Mouse (Mus musculus) adipocyte (in vitro differentiated cells): ENCODE measurements around the gene Icam2.

Experiments used
- DNase-seq: peaks from one replicate; pipeline ENCODE4 v3.0.0-alpha.2; 2016; ENCODE audit warnings: low spot score

Gene Icam2

DNA sequence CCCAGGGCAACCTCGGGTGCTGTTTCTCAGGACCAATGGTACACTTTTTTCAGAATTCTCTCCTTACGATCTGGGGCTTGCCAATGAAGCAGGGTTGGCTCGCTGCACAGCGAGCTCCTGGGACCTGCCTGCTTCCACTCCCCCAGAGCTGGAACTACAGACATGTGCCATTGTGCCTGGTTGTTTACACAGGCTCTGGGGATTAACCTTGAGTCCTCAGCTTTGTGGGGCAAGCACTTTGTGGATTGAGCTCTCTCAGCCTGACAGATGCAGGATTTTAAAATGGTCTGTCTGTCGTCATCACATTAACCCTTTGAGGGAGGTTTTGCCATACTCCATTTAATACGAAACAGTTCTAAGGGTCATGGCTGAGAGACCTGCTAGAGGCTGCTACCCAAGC is 43.0 kb downstream of the Icam2 start:
- DNase-seq, result no peak

DNA sequence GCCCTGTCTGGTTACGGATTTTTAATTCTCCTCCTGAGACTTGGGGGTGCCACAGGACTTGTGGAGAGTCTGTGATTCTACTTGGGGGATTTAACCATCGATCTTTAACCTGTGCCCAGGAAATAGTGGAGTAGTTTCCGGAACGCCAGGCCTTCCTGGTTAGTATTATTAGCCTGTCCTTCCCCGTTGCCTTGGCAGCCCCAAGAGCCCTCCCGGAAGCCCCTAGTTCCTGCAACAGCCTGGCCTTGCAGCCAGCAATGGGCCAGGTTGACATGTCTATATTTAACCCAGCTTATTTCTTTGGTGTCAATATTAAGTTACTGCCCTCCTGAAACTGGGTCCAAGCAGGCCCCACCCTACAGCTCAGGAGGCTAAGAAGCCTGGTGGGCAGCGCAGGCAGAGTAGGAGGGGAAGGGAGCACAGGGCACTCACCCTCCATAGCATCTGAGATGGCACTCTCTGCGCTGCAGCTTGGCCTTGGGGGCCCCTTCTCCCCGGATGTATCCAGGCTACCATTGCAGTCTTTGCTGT is 46.8 kb downstream of the Icam2 start:
- no peak for DNase-seq

DNA sequence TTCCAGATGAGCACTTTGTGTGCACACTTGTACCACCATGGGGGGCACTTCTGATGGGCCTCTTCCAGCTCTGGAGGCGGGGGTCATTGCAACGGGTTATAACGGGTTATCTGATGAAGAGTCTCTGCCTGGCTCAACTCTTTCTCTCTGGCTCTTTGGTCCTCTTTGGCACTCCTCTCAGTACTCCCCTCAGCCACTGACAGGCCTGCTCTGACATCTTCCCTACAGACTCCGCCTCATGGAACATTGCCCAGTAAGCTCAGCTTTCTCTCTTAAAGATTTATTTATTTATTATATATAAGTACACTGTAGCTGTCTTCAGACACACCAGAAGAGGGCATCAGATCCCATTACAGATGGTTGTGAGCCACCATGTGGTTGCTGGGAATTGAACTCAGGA is 48.6 kb downstream of the Icam2 start:
- peak; percentile 28 for DNase-seq

DNA sequence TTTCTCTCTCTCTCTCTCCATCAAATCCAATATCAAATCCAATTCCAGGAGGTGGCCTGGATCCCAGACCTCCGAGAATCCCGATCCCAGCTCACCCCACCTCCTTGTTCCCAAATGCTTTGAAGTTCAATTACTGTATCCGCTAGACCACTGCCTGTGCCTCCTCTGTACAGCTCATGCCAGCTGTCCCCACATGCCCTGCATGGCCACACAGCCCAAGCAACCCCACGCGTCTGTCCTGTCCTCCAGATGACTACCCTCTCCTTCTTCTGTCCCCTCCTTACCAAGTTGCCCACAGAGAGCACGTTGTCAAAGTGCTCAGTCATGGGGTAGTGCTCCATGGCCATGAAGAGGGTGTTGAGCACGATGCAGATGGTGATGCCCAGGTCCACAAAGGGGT is 49.0 kb downstream of the Icam2 start:
- no peak for DNase-seq

DNA sequence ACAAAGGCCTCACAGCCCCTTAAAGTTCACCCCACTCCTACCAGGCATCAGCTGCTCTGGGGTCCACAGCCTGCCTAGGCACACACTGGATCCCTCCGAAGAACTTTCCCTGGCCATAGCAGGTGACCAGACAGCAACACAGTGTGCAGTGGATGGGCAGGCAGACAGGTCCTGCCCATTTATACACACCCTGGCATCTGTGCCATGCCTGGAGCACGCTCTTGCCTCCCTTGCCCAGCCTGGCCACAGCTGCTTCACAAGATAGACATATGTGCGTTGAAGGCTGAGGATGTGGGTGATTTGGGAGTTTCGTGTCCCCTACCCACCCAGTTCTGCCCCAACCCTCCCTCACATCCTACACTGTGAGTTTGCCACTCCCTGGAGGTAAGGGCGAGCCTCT is 49.8 kb downstream of the Icam2 start:
- DNase-seq, result no peak

DNA sequence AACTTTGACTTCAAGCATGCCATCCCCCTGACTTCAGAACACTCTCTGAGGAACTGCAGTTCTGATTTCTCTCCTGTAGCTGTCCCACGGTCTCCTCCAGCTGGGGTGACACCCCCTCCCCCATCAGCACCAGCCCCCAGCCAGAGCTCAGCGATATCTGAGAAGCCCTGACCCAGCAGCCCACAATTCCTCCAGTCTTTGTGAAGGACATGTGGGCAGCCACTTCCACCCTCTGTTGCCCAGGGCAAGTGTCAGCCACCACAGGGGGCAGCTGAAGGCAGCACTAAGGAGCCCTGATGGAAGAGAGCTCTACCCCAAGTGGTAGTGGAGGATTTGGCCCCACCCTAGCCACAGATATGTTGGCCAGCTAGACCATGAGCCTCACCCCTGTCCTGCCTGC is 53.8 kb downstream of the Icam2 start:
- DNase-seq, result no peak

DNA sequence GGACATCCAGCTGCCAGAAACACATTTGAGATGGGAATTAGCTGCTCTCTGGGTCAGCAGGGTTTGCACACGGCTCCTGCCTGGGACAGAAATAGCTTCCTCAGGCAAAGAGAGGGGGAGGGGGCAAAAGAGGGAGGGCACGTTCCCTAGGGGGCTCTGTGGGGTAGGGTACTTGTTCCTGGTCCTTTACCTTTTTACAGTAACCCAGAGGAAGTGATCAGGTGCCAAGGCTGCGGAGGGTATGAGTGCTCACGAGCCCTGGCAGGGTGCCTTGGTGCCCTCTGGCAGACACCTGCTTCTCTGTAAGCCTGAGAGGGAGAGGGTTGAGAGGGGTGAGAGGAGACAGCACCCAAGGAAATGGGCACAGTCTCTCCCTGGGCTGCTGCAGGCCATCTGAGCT is 55.4 kb downstream of the Icam2 start:
- no peak for DNase-seq

DNA sequence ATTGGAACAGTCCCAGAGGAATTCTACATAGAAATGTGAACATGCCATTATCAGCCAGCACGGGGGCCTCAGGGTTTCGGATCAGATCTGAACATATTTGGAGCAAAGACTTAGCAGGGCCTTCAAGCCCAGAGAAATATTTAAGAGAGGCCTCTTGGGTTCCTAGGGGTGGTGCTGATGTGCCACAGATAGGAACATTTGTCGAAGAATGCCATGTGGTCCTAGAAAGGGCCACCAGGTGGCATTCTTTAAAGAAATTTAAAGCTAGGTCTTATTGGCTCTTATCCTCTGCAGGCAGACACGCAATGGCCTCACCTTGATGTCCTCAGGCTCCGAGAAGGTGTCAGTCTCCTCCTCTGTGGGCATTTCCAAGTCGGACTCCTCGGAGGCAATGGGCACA is 58.2 kb downstream of the Icam2 start:
- DNase-seq, result peak; percentile 61

DNA sequence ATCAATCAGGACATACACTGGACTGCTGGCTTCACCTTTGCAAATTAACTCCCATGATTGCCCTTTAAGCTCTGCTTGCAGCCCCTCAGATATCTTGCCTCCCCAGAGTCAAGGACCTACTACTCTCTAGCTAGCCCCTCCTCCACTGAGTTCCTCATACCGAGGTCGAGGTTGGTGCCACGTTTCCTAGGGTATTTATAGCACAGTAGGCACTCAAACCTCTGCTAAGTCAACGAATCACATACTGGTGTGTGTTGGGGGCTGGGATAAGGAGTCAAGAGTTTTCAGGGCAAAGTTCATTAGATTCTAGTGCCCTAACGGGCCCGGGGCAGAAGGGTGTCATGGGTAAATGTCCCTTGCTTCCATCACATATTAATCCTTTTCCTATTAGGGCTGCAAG is 58.7 kb downstream of the Icam2 start:
- no peak for DNase-seq

DNA sequence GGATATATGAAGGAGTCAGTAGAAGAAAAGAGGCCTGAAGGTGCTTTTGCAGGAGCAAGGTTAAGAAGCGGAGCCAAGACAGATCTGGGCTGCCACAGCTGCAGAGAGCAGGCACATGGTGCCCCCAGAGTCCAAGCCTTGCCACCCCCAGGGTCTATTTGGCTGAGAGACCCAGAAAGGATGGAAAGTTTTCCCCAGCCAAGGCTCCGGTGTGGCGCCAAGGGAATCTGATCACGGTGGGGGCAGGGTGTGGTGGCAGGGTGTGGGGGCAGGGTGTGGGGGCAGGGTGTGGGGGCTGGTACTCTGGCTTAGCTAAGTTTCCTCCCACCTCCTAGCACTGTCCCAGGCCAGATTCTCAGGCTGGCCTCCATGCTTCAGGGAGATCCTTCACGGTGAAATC is 59.4 kb downstream of the Icam2 start:
- DNase-seq, result no peak
